Mouse (Mus musculus) heart, embryonic 15.5 days (tissue): ENCODE data around the gene Naglu. TPM values are rescaled to one million over a fixed set of nuclear protein-coding genes. Genes with fewer than 3 reads are reported as not detected.

Source experiments
- ATAC-seq: fragments of 200-750 bp; cut with Nextera tagmentation; replicated peaks from 2 replicates; pipeline ENCODE4 v1.8.0; 2017; ENCODE audit warnings: low read depth, moderate TSS enrichment; ENCODE audit not compliant: insufficient number of reproducible peaks, insufficient read depth, low FRiP score
- H3K27ac ChIP-seq: fragments of 300-500 bp; sonication (generic); 2 replicates; pipeline ENCODE4 v1.5.1; 2015; ENCODE audit warnings: mild to moderate bottlenecking, inconsistent platforms
- H3K27me3 ChIP-seq: fragments of 300-500 bp; sonication (generic); 2 replicates; pipeline ENCODE4 v1.6.1; 2015; ENCODE audit warnings: inconsistent platforms
- H3K36me3 ChIP-seq: fragments of 300-500 bp; sonication (generic); 2 replicates; pipeline ENCODE4 v1.6.1; 2015; ENCODE audit warnings: mild to moderate bottlenecking, inconsistent platforms
- H3K4me1 ChIP-seq: fragments of 300-500 bp; sonication (generic); replicated peaks from 2 replicates; pipeline ENCODE4 v1.6.1; 2015; ENCODE audit warnings: inconsistent platforms
- H3K4me2 ChIP-seq: fragments of 300-500 bp; sonication (generic); 2 replicates; pipeline ENCODE4 v1.6.1; 2015; ENCODE audit warnings: inconsistent platforms, mild to moderate bottlenecking, moderate library complexity
- H3K4me3 ChIP-seq: fragments of 300-500 bp; sonication (generic); 2 replicates; pipeline ENCODE4 v1.5.1; 2015; ENCODE audit warnings: mild to moderate bottlenecking, inconsistent platforms
- H3K9ac ChIP-seq: fragments of 300-500 bp; sonication (generic); 2 replicates; pipeline ENCODE4 v1.6.1; 2015; ENCODE audit warnings: mild to moderate bottlenecking, inconsistent platforms
- H3K9me3 ChIP-seq: fragments of 300-500 bp; sonication (generic); replicated peaks from 2 replicates; pipeline ENCODE4 v1.6.1; 2016; ENCODE audit warnings: inconsistent platforms
- WGBS: fragments of 180-500 bp; shearing (Covaris S2); methylation state at CpG from one replicate; pipeline ENCODE4 v1.1.7; 2015; ENCODE audit warnings: mixed read lengths; 5-methylcytosine and 5-hydroxymethylcytosine counted together
- polyA plus RNA-seq: library from polyadenylated mRNA; unstranded; fragments of >200 nt; fragmentation: Nextera tagmentation; extraction: Ambion mirVana; gene quantifications from 2 replicates; pipeline ENCODE4 v1.2.1, GENCODE M21; 2015

Naglu gene
- polyA plus RNA-seq, 1 experiment from 2014 or later = 11.6 TPM

- H3K36me3 ChIP-seq = peaks cover 92% of the 10 kb centered on the region
- no peaks in the 10 kb centered on the region for H3K4me1 ChIP-seq
- H3K4me2 ChIP-seq = no peak overlapping the region
These were observed 32.0 kb upstream of the Naglu start for GRCm38 (mm10) chr11:101037795-101038194.

GRCm38 (mm10) chr11:101045826-101046225 lies 24.0 kb upstream of the Naglu start:
- ATAC-seq = no peak
- 87% methylated on average over 4 of the region's 4 CpGs for WGBS
- H3K4me2 ChIP-seq = no peak overlapping the region
- H3K4me3 ChIP-seq = no peak overlapping the region
- peaks cover 86% of the 10 kb centered on the region for H3K36me3 ChIP-seq
- no peak overlapping the region for H3K9ac ChIP-seq
- no peak overlapping the region for H3K27ac ChIP-seq
- no peaks in the 10 kb centered on the region for H3K9me3 ChIP-seq
- H3K27me3 ChIP-seq = no peaks in the 10 kb centered on the region
- H3K4me1 ChIP-seq = peaks cover 6% of the 10 kb centered on the region; the same call in 1 of the 2 replicates

More at GRCm38 (mm10) chr11:101037795-101038194, 32.0 kb upstream of the Naglu start:
- Histone ChIP-seq H3K9me3 (no peaks in the 10 kb centered on the region), H3K27ac (no peak overlapping the region), H3K27me3 (no peaks in the 10 kb centered on the region), H3K4me3 (no peak overlapping the region), H3K9ac (no peak overlapping the region)
- no peak for ATAC-seq
- 75% methylated on average over 10 of the region's 10 CpGs for WGBS

DNA sequence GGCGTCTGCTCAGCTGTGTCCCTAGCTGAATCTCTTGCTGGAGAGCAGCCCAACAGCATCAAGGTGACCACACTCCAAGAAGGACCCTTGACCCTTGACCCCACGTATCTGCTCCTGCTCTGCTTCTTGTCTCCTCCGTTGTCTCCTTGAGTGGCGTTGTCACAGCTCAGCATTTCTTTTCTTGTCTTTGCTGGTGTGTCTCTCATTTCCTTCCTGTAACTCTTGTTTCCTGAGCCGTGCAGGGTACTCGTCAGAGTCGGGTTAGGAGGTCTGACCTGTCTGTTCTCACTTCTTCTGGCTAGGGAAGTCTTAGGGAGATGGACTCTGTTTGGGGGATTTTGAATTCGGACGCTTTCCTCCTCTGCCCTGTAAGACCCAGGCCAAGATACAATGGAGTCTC lies 23.4 kb upstream of the Naglu start:
- no peak overlapping the region for H3K27ac ChIP-seq
- no peak overlapping the region for H3K9ac ChIP-seq
- 39% methylated on average over 9 of the region's 9 CpGs for WGBS
- no peak overlapping the region for H3K4me2 ChIP-seq
- no peaks in the 10 kb centered on the region for H3K9me3 ChIP-seq
- no peak for ATAC-seq
- H3K4me1 ChIP-seq = peaks cover 12% of the 10 kb centered on the region
- H3K27me3 ChIP-seq = no peaks in the 10 kb centered on the region
- H3K36me3 ChIP-seq = peaks cover 80% of the 10 kb centered on the region
- H3K4me3 ChIP-seq = no peak overlapping the region

- no peak for ATAC-seq
- Histone ChIP-seq H3K4me1 (peaks cover 16% of the 10 kb centered on the region), H3K4me2 (no peak overlapping the region), H3K9me3 (no peaks in the 10 kb centered on the region), H3K36me3 (peaks cover 71% of the 10 kb centered on the region), H3K27me3 (no peaks in the 10 kb centered on the region), H3K4me3 (no peak overlapping the region), H3K27ac (no peak overlapping the region), H3K9ac (no peak overlapping the region)
- WGBS = 81% methylated on average over 3 of the region's 3 CpGs
These were observed 22.3 kb upstream of the Naglu start for GRCm38 (mm10) chr11:101047502-101047901.

DNA sequence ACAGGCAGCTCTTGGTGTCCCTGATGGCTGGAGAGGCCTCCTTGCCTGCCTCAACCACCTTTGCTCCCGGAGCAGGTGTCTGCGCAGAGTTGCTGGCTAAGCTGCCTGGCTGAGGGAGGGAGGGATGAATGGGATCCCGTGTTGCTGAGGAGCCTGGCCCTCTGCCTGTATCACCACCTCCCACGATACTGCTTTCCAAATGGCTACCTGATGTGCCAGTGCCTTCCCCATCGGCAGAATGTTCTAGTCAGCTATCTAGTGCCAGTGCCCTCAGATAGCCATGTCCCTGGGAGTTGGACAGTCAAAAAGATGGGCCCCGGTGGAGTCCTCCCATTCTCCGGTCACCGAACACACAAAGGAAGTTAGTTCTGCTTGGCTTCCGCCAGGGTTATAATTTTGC lies 19.5 kb upstream of the Naglu start:
- no peaks in the 10 kb centered on the region for H3K27me3 ChIP-seq
- 89% methylated on average over 9 of the region's 9 CpGs for WGBS
- H3K4me1 ChIP-seq = peaks cover 19% of the 10 kb centered on the region
- peaks cover 60% of the 10 kb centered on the region for H3K36me3 ChIP-seq
- H3K9me3 ChIP-seq = no peaks in the 10 kb centered on the region
- no peak overlapping the region for H3K4me2 ChIP-seq
- H3K27ac ChIP-seq = no peak overlapping the region
- no peak for ATAC-seq
- H3K4me3 ChIP-seq = no peak overlapping the region
- H3K9ac ChIP-seq = no peak overlapping the region

DNA sequence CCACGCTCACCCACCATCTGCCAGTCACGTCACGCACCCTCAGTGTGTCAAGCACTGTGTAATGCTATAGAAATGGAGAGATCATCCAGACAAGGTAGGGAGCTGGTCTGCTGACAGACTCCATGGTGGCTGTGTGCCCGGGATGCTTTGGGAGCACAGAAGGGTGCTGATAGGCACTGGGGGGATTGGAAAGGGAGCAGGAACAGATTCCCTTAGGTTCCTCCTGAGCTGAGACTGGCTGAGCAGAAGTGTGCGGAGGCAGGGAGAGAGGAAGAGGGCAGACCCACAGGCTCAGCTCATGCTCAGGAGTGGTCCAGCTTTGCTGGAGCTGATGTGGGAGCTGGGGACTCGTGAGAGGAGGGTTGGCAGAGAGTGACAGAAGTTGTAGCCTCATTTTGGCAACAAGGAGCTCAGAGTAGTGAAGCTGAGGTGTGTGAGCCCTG lies 18.7 kb upstream of the Naglu start:
- no peak overlapping the region for H3K4me3 ChIP-seq
- no peak overlapping the region for H3K9ac ChIP-seq
- ATAC-seq = no peak
- no peaks in the 10 kb centered on the region for H3K27me3 ChIP-seq
- 70% methylated on average over 6 of the region's 6 CpGs for WGBS
- H3K4me1 ChIP-seq = peaks cover 26% of the 10 kb centered on the region
- peak overlapping the region; percentile 50; the same call in 1 of the 2 replicates for H3K27ac ChIP-seq
- H3K4me2 ChIP-seq = no peak overlapping the region
- peaks cover 54% of the 10 kb centered on the region for H3K36me3 ChIP-seq
- H3K9me3 ChIP-seq = no peaks in the 10 kb centered on the region

GRCm38 (mm10) chr11:101051617-101052016 lies 18.2 kb upstream of the Naglu start:
- peaks cover 49% of the 10 kb centered on the region for H3K36me3 ChIP-seq
- no peak for ATAC-seq
- H3K27ac ChIP-seq = 0 out of 2 replicates have a peak overlapping the region, but pooled peaks have one; percentile 50
- H3K4me3 ChIP-seq = no peak overlapping the region
- WGBS = 73% methylated on average over 8 of the region's 8 CpGs
- H3K9me3 ChIP-seq = no peaks in the 10 kb centered on the region
- H3K27me3 ChIP-seq = no peaks in the 10 kb centered on the region
- H3K9ac ChIP-seq = no peak overlapping the region
- H3K4me1 ChIP-seq = peaks cover 29% of the 10 kb centered on the region
- no peak overlapping the region for H3K4me2 ChIP-seq

- no peak for ATAC-seq
- Histone ChIP-seq H3K27me3 (no peaks in the 10 kb centered on the region), H3K4me3 (no peak overlapping the region), H3K9me3 (no peaks in the 10 kb centered on the region), H3K4me1 (peaks cover 37% of the 10 kb centered on the region), H3K4me2 (no peak overlapping the region), H3K36me3 (peaks cover 40% of the 10 kb centered on the region), H3K27ac (peak overlapping the region; percentile 35; the same call in 1 of the 2 replicates), H3K9ac (no peak overlapping the region)
- 84% methylated on average over 10 of the region's 10 CpGs for WGBS
These were observed 16.9 kb upstream of the Naglu start for GRCm38 (mm10) chr11:101052751-101053473.

DNA sequence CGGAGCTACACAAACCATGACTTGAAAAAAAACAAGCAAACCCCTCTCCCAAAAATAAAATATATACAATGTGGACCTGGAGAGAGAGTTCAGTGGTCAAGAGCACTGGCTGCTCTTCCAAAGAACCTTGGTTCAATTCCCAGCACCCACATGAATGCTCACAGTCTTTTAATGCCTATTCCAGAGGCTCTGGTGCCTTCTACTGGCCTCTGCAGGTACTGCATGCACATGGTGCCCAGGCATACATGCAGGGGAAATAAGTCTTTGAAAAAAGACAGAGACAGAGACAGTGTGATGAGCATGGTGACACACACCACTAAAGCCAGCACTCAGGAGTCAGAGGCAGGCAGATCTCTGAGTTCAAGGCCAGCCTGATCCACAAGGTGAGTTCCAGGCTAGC lies 15.8 kb upstream of the Naglu start:
- Histone ChIP-seq H3K9ac (no peak overlapping the region), H3K4me2 (no peak overlapping the region), H3K4me1 (peaks cover 48% of the 10 kb centered on the region), H3K27ac (no peak overlapping the region), H3K27me3 (no peaks in the 10 kb centered on the region), H3K36me3 (peaks cover 30% of the 10 kb centered on the region), H3K9me3 (no peaks in the 10 kb centered on the region), H3K4me3 (no peak overlapping the region)
- ATAC-seq = no peak
- WGBS = 94% methylated on average over 1 of the region's 1 CpGs

DNA sequence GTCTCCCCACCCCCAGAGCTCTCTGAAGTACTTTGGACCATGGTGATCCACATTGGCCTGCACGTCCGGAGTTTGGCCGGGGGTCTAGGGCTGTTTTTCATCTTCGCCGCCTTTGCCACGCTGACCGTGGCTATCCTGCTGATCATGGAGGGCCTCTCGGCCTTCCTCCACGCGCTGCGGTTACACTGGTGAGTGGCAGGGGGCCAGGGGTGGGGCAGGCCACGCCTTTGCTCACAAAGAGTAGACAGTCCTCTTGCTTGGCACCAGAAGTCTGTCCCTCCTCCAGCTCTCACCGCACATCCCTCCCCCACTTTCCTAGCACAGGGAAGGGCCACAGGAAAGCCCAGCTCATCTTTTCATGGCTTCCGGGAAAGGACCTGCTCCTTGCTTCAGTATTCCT lies 14.4 kb upstream of the Naglu start:
- Histone ChIP-seq H3K4me1 (peaks cover 62% of the 10 kb centered on the region), H3K4me2 (no peak overlapping the region), H3K4me3 (no peak overlapping the region), H3K9ac (peak overlapping the region; percentile 11; the same call in 1 of the 2 replicates), H3K27ac (peak overlapping the region; percentile 98; the same call in 1 of the 2 replicates), H3K27me3 (no peaks in the 10 kb centered on the region), H3K36me3 (peaks cover 17% of the 10 kb centered on the region), H3K9me3 (no peaks in the 10 kb centered on the region)
- WGBS = 69% methylated on average over 14 of the region's 14 CpGs
- ATAC-seq = no peak

GRCm38 (mm10) chr11:101056885-101057284 lies 12.9 kb upstream of the Naglu start:
- peak; percentile 76 for ATAC-seq
- Histone ChIP-seq H3K4me1 (peaks cover 68% of the 10 kb centered on the region), H3K9me3 (no peaks in the 10 kb centered on the region), H3K36me3 (peaks cover 17% of the 10 kb centered on the region), H3K4me3 (no peak overlapping the region), H3K9ac (peak overlapping the region; percentile 38), H3K4me2 (peak overlapping the region; percentile 13), H3K27me3 (no peaks in the 10 kb centered on the region), H3K27ac (peak overlapping the region; percentile 98)
- WGBS = 23% methylated on average over 8 of the region's 8 CpGs

- no peak overlapping the region for H3K9ac ChIP-seq
- H3K36me3 ChIP-seq = peaks cover 15% of the 10 kb centered on the region
- no peaks in the 10 kb centered on the region for H3K27me3 ChIP-seq
- H3K27ac ChIP-seq = peak overlapping the region; percentile 98
- H3K4me2 ChIP-seq = no peak overlapping the region
- no peak for ATAC-seq
- H3K9me3 ChIP-seq = no peaks in the 10 kb centered on the region
- H3K4me3 ChIP-seq = no peak overlapping the region
- H3K4me1 ChIP-seq = peaks cover 77% of the 10 kb centered on the region
- 26% methylated on average over 5 of the region's 5 CpGs for WGBS
These were observed 12.0 kb upstream of the Naglu start for GRCm38 (mm10) chr11:101057860-101058259.
